Mouse (Mus musculus): ENCODE measurements at regions not wholly inside any gene's neighbourhood (a gene's known extent, or its start where the extent isn't known, plus 50 kb on each side); places are given as distances from the start of the nearest gene placed in this dataset.

DNA sequence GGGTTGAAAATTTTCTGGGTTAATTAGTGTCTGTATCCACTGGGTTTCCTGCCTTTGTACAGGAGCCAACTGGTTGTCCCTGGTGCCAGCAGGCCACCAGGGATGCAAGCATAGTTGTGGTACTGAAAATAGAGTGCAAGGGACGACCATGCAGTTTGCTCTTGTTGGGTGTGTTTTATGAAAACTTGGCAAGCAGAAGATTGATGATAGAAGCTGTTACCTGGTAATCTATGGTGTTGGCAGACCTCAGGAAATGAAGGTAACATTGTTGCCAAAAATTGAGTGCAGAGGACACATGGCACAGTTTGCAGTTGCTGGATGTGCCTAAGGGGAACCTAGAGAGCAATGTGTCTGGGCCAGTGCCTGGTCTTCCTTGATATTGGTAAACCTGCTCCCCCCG, 818.7 kb downstream of the Tlr4 start:
- in situ Hi-C loops (cut with MboI, MseI) = no loop called here

DNA sequence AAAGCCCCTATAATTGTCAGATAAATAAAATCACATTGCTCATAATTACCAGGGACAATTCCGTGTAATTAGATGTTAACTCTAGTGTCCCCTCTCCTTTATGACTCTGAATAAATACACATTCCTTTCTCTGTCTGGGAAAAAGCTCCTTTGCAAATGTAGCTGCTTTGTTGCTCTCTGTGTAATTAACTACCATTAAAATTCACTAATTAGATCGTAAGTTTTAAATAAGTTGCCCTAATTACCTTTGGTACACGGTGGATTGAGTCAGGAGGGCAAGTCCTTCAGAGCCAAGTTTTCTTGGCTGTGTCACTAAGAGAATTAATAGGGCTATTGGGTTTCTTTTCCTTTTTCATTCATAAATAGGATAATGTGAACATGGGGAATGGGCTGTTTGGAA, 834.7 kb downstream of the Tlr4 start:
- in situ Hi-C loops (cut with MboI, MseI) = no loop called here

GRCm38 (mm10) chr4:67673961-67674360, 846.6 kb downstream of the Tlr4 start:
- in situ Hi-C loops (cut with MboI, MseI) = no loop called here

DNA sequence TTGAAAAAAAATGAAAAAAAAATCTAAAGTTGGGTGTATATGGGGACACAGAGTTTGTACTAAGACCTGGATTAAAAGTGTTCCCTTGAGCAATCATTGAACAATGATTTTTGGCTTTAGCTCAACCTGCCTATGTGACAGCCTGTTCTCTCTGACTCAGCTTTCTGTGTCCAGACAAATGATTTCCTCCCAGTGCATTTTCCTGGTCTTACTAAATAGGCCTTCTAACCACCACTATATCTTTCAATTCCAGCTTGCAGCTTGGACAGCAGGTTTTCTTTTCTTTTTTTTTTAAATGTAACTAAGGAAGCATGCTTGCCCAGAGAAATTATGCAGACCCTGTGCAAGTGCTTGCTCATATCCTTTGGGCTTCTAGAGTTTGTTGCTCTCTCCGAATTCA, 850.2 kb downstream of the Tlr4 start:
- in situ Hi-C loops (cut with MboI, MseI) = no loop called here

- in situ Hi-C loops (cut with MboI, MseI) = no loop called here
These were observed 871.1 kb downstream of the Tlr4 start for GRCm38 (mm10) chr4:67698438-67698837.

All from T-helper 17 cell (primary cell).